Mouse (Mus musculus) midbrain, embryonic 13.5 days (tissue): ENCODE data around the gene Ccdc175. TPM values are rescaled to one million over a fixed set of nuclear protein-coding genes. Genes with fewer than 3 reads are reported as not detected.

Experiments
- ATAC-seq: fragments of 200-750 bp; cut with Nextera tagmentation; 2 replicates; pipeline ENCODE4 v1.8.0; 2017; ENCODE audit warnings: mild to moderate bottlenecking, moderate TSS enrichment, moderate library complexity
- H3K27ac ChIP-seq: fragments of 300-500 bp; sonication (generic); 2 replicates; pipeline ENCODE4 v1.5.1; 2015; ENCODE audit warnings: inconsistent platforms, mild to moderate bottlenecking, moderate library complexity
- H3K27me3 ChIP-seq: fragments of 300-500 bp; sonication (generic); 2 replicates; pipeline ENCODE4 v1.6.1; 2015; ENCODE audit warnings: mild to moderate bottlenecking, inconsistent platforms
- H3K36me3 ChIP-seq: fragments of 300-500 bp; sonication (generic); 2 replicates; pipeline ENCODE4 v1.6.1; 2015; ENCODE audit warnings: mild to moderate bottlenecking, inconsistent platforms
- H3K4me1 ChIP-seq: fragments of 300-500 bp; sonication (generic); replicated peaks from 2 replicates; pipeline ENCODE4 v1.6.1; 2015; ENCODE audit warnings: inconsistent platforms
- H3K4me2 ChIP-seq: fragments of 300-500 bp; sonication (generic); replicated peaks from 2 replicates; pipeline ENCODE4 v1.6.1; 2015; ENCODE audit warnings: moderate library complexity, mild to moderate bottlenecking, inconsistent platforms
- H3K4me3 ChIP-seq: fragments of 300-500 bp; sonication (generic); replicated peaks from 2 replicates; pipeline ENCODE4 v1.5.1; 2015; ENCODE audit warnings: mild to moderate bottlenecking, inconsistent platforms
- H3K9ac ChIP-seq: fragments of 300-500 bp; sonication (generic); replicated peaks from 2 replicates; pipeline ENCODE4 v1.6.1; 2015; ENCODE audit warnings: mild to moderate bottlenecking, inconsistent platforms
- H3K9me3 ChIP-seq: fragments of 300-500 bp; sonication (generic); 2 replicates; pipeline ENCODE4 v1.6.1; 2016; ENCODE audit warnings: mild to moderate bottlenecking, inconsistent platforms
- WGBS: fragments of 180-500 bp; shearing (Covaris S2); methylation state at CpG from one replicate; pipeline ENCODE4 v1.1.7; 2015; 5-methylcytosine and 5-hydroxymethylcytosine counted together
- polyA plus RNA-seq: library from polyadenylated mRNA; unstranded; fragments of >200 nt; fragmentation: Nextera tagmentation; extraction: Ambion mirVana; gene quantifications from 2 replicates; pipeline ENCODE4 v1.2.1, GENCODE M21; 2015

The Ccdc175 gene
- polyA plus RNA-seq, result not detected in 2 replicates

GRCm38 (mm10) chr12:72184929-72185328 lies at the start of gene Ccdc175:
Ccdc175 (minus strand) TSS chr12:72185029.
- Histone ChIP-seq H3K9ac (no peak within 1 kb of the TSS), H3K4me1 (no peaks in the 10 kb centered on the region), H3K9me3 (no peaks in the 10 kb centered on the region), H3K4me2 (no peak within 1 kb of the TSS), H3K27me3 (no peaks in the 10 kb centered on the region), H3K4me3 (no peak within 1 kb of the TSS), H3K27ac (no peak within 1 kb of the TSS), H3K36me3 (no peaks in the 10 kb centered on the region)
- WGBS, result 83% methylated on average over 12 of the region's 12 CpGs
- no peak for ATAC-seq

DNA sequence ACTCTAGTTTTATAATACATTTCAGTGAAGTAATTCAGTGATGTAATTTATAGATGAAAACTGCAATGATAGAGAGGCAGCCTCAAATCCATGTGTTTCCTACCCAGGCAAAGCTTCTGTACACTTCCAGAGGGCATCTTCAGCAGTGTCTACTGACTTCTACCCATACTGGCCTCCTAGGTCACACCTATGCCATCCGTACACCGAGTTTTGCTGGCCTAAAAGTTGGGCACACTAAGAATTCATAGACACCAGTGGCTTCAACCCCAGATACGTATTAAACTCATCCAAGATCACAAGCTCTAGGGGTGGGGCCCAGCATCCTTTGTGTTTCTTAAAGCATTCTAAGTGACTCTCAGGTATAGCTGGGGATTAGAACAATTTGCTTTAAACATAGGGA lies 49.3 kb upstream of the Ccdc175 start:
- Histone ChIP-seq H3K27me3 (peaks cover 7% of the 10 kb centered on the region; the same call in 1 of the 2 replicates), H3K4me1 (peaks cover 63% of the 10 kb centered on the region), H3K9ac (peak overlapping the region; percentile 91), H3K36me3 (peaks cover 14% of the 10 kb centered on the region; the same call in 1 of the 2 replicates), H3K27ac (peak overlapping the region; percentile 35; the same call in 1 of the 2 replicates), H3K9me3 (no peaks in the 10 kb centered on the region), H3K4me2 (peak overlapping the region; percentile 70), H3K4me3 (peak overlapping the region; percentile 69)
- no peak for ATAC-seq
- 82% methylated on average over 3 of the region's 3 CpGs for WGBS

DNA sequence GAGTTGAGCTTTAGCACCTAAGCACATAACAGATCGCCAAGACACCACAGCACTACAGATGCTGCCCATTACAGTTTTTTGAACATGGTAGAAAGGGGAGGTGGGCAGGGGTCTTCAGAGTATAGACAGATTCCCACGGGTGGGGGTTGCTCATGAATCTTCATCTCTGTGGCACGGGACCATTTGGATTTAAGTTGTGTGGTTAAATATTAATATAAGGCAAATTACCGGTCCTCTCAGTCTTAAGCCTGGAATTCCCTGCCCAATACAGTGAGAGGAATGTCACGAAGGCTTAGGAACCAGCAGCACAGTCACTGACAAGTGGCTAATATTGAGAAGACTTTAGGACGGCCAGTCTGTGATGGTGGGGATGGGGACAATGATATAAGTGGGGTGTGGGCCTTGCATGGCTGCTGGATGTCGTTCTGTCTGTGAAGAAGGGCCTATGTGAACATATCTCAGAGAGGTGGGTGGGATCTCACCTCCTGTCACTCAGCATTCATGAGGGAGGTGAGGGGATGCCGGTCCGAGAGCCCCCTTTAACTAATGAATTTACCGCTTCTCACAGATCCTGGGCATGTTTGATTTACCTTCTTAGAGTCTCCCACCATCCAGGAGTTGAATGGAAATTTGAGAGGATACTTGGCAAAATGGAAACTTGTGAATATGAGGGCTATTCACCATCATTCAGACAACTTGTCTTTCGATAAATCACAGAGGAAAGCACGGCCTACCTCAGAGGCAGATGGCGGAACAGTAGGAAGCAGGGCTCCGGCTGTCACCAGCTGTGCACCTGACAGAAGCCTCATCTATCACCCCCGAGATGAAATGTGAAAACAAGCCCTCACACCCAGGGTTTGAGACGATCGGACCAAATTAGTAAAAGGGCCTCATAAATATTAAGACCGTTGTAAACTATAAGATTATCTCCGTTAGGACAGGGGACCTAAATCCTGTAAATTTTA lies 48.3 kb upstream of the Ccdc175 start:
- peaks cover 66% of the 10 kb centered on the region for H3K4me1 ChIP-seq
- peaks cover 14% of the 10 kb centered on the region; the same call in 1 of the 2 replicates for H3K36me3 ChIP-seq
- H3K4me3 ChIP-seq, result peak overlapping the region; percentile 69
- no peak for ATAC-seq
- H3K27me3 ChIP-seq, result peaks cover 5% of the 10 kb centered on the region; the same call in 1 of the 2 replicates
- peak overlapping the region; percentile 91; the same call in 1 of the 2 replicates for H3K9ac ChIP-seq
- 75% methylated on average over 19 of the region's 19 CpGs for WGBS
- H3K9me3 ChIP-seq, result no peaks in the 10 kb centered on the region
- H3K27ac ChIP-seq, result 0 out of 2 replicates have a peak overlapping the region, but pooled peaks have one; percentile 15
- H3K4me2 ChIP-seq, result peak overlapping the region; percentile 70

DNA sequence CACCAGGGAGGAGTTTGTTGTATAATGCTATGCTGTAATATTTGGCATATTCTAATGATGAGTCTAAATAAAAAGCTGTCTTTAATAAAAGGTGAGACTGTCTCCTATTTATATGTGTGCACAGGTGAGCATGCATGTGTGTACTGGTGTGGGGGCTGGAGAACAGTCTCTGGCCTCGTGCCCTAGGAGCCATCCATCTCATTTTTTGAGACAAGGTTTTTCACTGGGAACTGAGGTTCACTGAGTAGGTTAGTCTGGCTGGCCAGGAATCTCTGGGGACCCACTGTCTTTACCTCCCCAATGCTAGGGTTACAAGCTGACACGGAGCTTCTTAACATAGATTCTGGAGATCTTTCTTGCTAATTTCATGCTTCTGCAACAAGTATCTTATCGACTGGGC lies 47.3 kb upstream of the Ccdc175 start:
- H3K9ac ChIP-seq, result no peak overlapping the region
- peak overlapping the region; percentile 69 for H3K4me3 ChIP-seq
- H3K4me2 ChIP-seq, result peak overlapping the region; percentile 70
- no peak for ATAC-seq
- H3K27ac ChIP-seq, result no peak overlapping the region
- H3K9me3 ChIP-seq, result no peaks in the 10 kb centered on the region
- H3K27me3 ChIP-seq, result no peaks in the 10 kb centered on the region
- H3K36me3 ChIP-seq, result peaks cover 18% of the 10 kb centered on the region; the same call in 1 of the 2 replicates
- peaks cover 72% of the 10 kb centered on the region for H3K4me1 ChIP-seq
- 76% methylated on average over 3 of the region's 3 CpGs for WGBS

- H3K4me1 ChIP-seq, result peaks cover 88% of the 10 kb centered on the region
- no peak overlapping the region for H3K4me3 ChIP-seq
- H3K36me3 ChIP-seq, result peaks cover 26% of the 10 kb centered on the region
- WGBS, result 72% methylated on average over 8 of the region's 8 CpGs
- H3K27me3 ChIP-seq, result no peaks in the 10 kb centered on the region
- H3K9me3 ChIP-seq, result no peaks in the 10 kb centered on the region
- ATAC-seq, result no peak
- no peak overlapping the region; the same call in 1 of the 2 replicates for H3K9ac ChIP-seq
- no peak overlapping the region; the same call in 1 of the 2 replicates for H3K27ac ChIP-seq
- peak overlapping the region; percentile 25 for H3K4me2 ChIP-seq
These were observed 44.8 kb upstream of the Ccdc175 start for GRCm38 (mm10) chr12:72229451-72230196.

- Histone ChIP-seq H3K27ac (no peak overlapping the region), H3K27me3 (no peaks in the 10 kb centered on the region), H3K4me3 (no peak overlapping the region), H3K9ac (no peak overlapping the region), H3K4me2 (no peak overlapping the region), H3K4me1 (peaks cover 75% of the 10 kb centered on the region), H3K9me3 (no peaks in the 10 kb centered on the region), H3K36me3 (peaks cover 34% of the 10 kb centered on the region)
- no peak for ATAC-seq
- WGBS, result 51% methylated on average over 6 of the region's 6 CpGs
These were observed 42.9 kb upstream of the Ccdc175 start for GRCm38 (mm10) chr12:72227731-72228130.

DNA sequence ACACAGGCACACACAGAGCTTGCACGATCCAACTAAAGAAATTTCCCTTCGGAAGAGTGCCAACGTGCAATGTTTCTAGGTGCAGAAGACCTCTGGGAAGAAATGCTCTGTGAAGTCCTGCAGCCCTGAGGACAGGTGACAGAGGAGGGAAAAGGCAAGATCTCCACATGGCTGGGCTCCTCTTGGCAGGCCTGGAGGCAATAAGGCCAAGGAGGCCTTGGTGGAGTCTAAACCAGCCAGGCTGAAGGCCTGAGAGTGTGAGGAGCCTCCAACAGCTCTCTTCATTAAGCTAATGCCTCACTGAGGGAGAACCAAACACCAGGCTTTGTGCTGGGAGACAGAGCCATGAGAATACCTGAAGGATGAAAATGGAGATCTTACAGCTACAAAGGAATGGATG lies 40.5 kb upstream of the Ccdc175 start:
- ATAC-seq, result no peak
- H3K36me3 ChIP-seq, result peaks cover 55% of the 10 kb centered on the region
- H3K9me3 ChIP-seq, result no peaks in the 10 kb centered on the region
- H3K9ac ChIP-seq, result no peak overlapping the region
- WGBS, result 94% methylated on average over 3 of the region's 3 CpGs
- peaks cover 54% of the 10 kb centered on the region for H3K4me1 ChIP-seq
- H3K4me2 ChIP-seq, result no peak overlapping the region
- H3K4me3 ChIP-seq, result no peak overlapping the region
- H3K27me3 ChIP-seq, result no peaks in the 10 kb centered on the region
- H3K27ac ChIP-seq, result no peak overlapping the region

- peaks cover 38% of the 10 kb centered on the region for H3K4me1 ChIP-seq
- H3K4me2 ChIP-seq, result no peak overlapping the region
- H3K4me3 ChIP-seq, result no peak overlapping the region
- H3K36me3 ChIP-seq, result peaks cover 64% of the 10 kb centered on the region
- no peaks in the 10 kb centered on the region for H3K9me3 ChIP-seq
- H3K27ac ChIP-seq, result no peak overlapping the region
- WGBS, result 95% methylated on average over 16 of the region's 16 CpGs
- no peak for ATAC-seq
- H3K27me3 ChIP-seq, result no peaks in the 10 kb centered on the region
- H3K9ac ChIP-seq, result no peak overlapping the region
These were observed 38.8 kb upstream of the Ccdc175 start for GRCm38 (mm10) chr12:72223557-72224102.

GRCm38 (mm10) chr12:72213554-72213953 lies 28.7 kb upstream of the Ccdc175 start:
- H3K4me3 ChIP-seq, result no peak overlapping the region

DNA sequence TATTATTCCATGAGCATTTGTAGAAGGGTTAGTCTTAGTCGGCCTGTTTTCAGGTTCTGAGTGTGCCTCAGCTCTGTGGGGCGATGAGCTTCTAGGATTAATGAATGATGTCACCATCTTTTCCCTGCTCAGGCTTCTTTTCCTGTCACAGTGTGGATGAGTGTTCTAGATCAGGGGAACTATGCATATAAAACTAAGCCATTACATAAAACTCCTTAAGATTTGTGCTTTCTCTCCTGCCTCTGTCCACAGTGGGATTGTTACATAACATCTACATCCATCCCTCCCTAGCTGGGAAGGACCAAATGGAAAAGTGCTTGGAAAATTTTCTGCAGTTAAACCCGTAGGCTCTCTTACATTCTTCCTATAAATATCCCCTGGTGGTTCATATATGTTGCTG lies 16.0 kb upstream of the Ccdc175 start:
- Histone ChIP-seq H3K9me3 (no peaks in the 10 kb centered on the region), H3K27ac (no peak overlapping the region), H3K4me3 (no peak overlapping the region), H3K4me1 (peaks cover 7% of the 10 kb centered on the region), H3K4me2 (no peak overlapping the region), H3K9ac (no peak overlapping the region), H3K27me3 (no peaks in the 10 kb centered on the region), H3K36me3 (no peaks in the 10 kb centered on the region)
- WGBS, result 91% methylated on average over 3 of the region's 3 CpGs
- ATAC-seq, result no peak

More at GRCm38 (mm10) chr12:72213554-72213953, 28.7 kb upstream of the Ccdc175 start:
- WGBS, result 69% methylated on average over 5 of the region's 5 CpGs
- Histone ChIP-seq H3K4me1 (no peaks in the 10 kb centered on the region), H3K9ac (no peak overlapping the region), H3K36me3 (peaks cover 92% of the 10 kb centered on the region), H3K27ac (no peak overlapping the region), H3K27me3 (no peaks in the 10 kb centered on the region), H3K9me3 (no peaks in the 10 kb centered on the region), H3K4me2 (no peak overlapping the region)
- ATAC-seq, result no peak

- Histone ChIP-seq H3K36me3 (no peaks in the 10 kb centered on the region), H3K27me3 (no peaks in the 10 kb centered on the region), H3K27ac (no peak overlapping the region), H3K4me2 (0 out of 2 replicates have a peak overlapping the region, but pooled peaks have one; percentile 9), H3K9ac (no peak overlapping the region), H3K9me3 (no peaks in the 10 kb centered on the region), H3K4me1 (peaks cover 7% of the 10 kb centered on the region), H3K4me3 (no peak overlapping the region)
- peak; percentile 58 for ATAC-seq
- 57% methylated on average over 18 of the region's 18 CpGs for WGBS
These were observed 13.2 kb upstream of the Ccdc175 start for GRCm38 (mm10) chr12:72197925-72198486.
